Mouse (Mus musculus) gastrocnemius, adult 18-20 months (tissue): ENCODE results near the gene Cldn9. TPM values are rescaled to one million over a fixed set of nuclear protein-coding genes. Genes with fewer than 3 reads are reported as not detected.
A peak's percentile ranks its signal among the peaks of the same experiment; 100 is the strongest.

Experiments
- DNase-seq: peaks from one replicate; pipeline ENCODE4 v3.0.0; 2021; ENCODE audit warnings: low spot score
- total RNA-seq, 2 experiments: library from RNA; stranded (reverse); gene quantifications; 2 replicates each; pipeline ENCODE4 v1.2.3; 2021

The Cldn9 gene
- total RNA-seq, 2 experiments from 2014 or later, result 0.21 TPM; not detected in 1

DNA sequence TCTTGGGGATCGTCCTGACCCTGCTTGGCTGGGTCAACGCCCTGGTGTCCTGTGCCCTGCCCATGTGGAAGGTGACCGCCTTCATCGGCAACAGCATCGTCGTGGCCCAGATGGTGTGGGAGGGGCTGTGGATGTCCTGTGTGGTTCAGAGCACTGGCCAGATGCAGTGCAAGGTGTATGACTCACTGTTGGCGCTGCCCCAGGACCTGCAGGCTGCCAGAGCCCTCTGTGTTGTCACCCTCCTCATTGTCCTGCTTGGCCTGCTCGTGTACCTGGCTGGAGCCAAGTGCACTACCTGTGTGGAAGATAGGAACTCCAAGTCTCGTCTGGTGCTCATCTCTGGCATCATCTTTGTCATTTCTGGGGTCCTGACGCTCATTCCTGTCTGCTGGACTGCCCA lies 2.7 kb downstream of the Cldn9 start:
- no peak for DNase-seq

DNA sequence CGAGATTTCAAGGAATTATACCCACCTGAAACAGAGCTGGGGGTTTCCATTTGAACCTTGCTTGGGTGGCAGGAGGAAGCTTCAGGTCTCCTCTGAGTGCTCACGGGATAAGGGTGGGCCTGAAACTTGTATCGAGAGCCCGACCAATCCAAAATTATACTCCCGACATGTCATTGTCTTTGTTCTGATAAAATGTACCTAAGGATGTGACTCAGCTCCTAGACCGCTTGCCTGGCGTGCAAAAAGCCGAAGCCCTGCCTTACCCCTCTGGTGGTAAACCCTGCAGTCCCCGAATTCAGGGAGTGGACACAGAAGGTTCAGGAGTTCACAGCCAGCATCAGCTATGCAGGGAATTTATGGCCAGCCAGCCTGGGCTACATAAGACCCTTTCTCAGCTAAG lies 3.5 kb downstream of the Cldn9 start:
- no peak for DNase-seq

DNA sequence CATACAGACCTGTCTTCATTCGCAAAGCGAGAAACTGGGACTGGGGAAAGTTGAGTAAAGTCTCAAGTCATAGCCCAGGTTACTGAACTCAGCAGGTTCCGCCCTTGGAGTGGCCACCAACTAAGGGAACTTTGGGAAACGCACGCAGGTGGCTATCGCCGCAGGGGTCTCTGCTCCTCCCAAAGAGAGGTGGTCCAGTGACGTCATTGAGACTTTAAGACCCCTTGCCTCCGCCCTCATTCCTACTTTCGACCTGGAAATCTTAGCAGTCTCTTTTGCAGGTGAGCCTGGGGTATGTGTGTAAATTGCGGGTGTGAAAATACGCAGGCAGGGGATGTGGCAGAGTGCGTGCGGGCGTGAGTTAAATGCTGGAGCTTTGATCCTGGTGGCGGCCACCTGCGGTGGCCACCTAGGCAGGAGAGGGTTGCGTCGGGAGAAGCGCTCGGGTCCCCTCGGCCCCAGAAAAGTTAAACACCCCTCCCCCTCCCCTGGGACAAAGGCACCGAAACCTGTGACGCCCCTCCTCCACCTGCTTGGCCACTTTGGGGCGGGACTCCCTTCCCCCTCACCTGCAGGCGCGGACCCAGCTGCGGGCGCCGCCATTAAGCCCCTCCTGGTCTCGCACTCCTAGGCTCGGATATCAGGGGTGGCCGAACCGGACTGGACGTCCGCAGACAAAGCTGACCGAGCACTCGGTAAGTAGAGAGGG lies 4.5 kb downstream of the Cldn9 start, which contains the start of gene Cldn6:
Gene Cldn6 (plus strand): TSS at position 123 of the 709 bp plus-strand sequence.
- no peak for DNase-seq

DNA sequence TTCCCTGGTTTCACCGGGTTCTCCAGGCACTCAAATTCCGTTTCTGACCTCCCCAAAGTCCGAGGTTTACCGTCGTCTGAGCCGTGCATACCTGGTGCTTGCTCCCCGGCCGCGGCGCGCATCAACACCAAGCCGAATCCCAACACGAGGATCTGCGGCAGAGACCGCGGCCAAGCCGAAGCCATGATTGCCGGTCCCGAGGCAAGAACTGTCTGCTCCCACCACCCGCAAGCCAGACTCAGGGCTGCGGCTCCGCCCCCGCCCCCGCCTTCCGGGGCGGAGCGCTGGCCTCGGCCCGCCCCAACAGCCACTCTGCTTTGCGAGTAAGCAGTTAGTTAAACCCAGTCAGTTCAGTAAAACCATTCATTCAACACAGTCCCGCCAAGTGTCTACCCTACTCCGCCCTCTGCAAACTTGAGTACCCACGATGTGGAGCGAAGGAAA lies 6.6 kb downstream of the Cldn9 start, which contains the start of gene Tnfrsf12a:
Gene Tnfrsf12a (minus strand): TSS at position 233 of the 444 bp plus-strand sequence.
- DNase-seq, result peak; percentile 85

DNA sequence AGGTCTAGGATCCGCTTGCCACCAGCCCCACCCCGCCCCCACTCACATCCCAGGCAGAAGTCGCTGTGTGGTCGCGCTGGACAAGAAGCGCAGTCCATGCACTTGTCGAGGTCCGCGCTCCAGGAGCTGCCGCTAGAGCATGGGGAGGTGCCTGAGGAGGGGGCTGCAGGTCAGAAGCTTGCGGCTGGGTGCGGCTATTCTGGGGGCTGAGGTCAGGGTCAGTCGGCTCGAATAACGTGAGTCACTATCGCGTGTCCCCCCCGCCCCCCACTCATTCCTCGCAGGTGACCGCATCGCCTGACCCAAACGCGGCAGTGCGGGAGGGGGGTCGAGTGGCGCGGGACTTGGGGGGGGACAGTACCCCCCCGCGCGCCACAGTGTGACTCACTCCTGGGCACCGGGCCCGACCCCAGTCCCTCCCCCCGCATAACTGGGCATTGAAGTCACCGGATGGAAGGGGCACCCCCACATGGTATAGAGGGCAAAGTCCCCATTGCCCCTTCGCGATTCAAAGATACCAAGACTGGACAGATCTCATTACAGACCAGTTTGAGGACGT lies 7.3 kb downstream of the Cldn9 start:
- peak; percentile 59 for DNase-seq

DNA sequence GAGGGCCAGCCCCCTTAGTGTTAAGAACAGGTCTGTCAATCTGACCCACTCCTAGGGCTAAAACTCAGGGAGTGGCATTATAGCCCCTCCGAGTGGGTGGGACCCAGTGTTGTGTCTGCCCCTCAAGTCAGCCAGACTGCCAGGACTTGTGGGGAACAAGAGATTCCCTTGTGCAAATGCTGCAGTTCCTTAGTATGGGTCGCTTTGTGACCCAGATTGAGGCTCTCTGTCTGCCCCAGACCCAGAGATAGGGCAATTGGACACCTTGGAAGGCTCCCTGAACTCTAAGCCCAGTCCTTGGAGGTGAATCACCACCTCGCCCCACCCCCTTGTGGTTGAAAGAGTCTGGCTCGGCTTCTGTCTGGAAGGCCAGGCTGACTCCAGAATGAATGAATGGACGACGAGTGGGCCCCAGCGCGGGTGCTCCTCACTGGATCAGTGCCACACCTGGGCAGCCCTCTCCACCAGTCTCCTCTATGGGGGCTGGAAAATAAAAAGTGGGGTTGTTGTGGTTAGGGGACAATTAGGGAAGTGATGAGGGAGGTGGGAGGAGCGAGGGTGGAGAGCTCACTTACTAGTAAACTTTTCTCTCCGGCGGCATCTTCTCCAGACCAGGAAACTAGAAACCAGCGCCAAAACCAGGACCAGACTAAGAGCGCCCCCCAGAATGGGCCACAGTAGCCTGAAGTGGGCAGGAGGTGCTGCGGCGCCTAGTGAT lies 8.1 kb downstream of the Cldn9 start:
- DNase-seq, result peak; percentile 76

DNA sequence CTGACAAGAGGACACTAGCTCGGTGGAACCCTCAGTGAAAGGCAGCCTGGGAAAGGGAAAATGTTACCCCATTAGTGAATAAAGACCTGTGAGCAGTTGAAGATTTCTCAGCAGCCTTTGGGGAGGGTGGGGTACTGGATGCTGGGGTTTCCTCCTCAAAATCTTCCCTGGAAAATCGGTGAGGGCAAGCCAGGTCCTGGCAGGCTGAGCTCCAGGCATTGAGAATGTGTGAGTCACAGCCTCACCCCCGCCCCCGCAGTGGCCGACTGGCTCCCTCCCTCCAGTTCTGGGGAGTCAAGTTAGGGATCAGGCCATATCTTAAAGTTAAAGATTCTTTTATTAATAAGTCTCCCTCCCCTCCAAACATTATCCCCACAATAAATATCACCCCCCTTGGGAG lies 8.7 kb downstream of the Cldn9 start:
- DNase-seq, result peak; percentile 63

DNA sequence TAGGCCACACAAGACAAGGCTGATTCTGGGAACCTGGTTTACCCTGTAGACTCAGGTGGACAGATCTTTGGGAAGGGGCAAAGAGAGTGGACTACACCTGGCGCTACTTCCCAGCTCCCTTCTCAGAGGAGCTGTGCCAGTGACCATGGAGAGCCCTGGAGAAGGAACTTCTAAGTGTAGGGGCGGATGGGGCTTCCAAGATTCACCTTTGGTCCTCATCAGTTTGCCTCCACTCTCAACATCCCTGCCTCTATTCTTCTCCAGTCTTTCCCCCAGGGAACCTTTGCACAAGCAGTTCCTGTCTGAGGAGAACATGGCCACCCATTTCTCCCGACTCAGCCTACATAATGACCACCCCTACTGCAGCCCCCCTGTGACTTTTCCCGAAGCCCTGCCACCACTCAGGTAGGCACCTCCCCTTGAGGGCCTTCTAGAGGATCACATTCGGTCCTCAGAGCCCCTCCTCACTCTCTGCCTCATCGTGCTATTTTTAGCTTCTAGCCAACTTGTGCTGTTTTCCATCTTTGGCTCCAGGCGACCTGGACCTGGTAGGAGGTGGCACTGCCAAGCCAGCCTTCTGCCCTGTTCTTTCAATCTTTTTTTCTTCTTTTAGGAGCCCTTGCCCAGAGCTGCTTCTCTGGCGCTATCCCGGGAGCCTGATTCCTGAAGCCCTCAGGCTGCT lies 9.4 kb downstream of the Cldn9 start:
- peak; percentile 32 for DNase-seq

DNA sequence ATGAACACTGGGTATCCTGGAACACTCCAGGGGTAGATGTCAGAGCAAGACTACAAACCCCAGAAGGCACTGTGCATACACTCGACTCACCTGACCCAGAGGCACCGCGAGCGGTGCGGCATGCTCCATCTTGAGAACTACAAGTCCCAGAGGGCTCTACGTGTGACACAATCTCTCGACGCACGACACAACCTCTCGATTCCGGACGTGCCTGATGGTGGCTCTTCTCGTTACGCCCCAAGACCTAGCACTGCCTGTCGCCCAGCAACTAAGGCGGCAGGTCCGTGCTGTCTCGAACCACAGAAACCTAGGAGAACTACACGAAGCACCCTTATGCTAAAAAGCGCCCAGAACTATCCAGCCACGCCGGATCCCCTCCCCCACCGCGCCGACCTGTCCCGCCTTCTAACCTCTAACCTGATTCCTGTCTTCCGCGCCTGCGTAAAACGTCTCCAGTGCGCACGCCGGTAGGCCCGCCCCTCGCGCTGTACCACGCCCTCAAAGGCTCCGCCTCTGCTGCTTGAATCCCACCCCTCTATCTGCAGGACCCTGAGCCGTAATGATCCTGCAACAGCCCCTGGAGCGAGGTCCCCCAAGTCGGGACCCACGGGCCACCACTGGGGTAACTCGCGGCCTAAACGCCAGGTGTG lies 10.3 kb downstream of the Cldn9 start, which contains the start of the genes Hcfc1r1 and Thoc6:
Gene Hcfc1r1 (plus strand): TSS at position 173 of the 650 bp plus-strand sequence.
Gene Thoc6 (minus strand): TSS at position 459 of the 650 bp plus-strand sequence.
- DNase-seq, result peak; percentile 93

DNA sequence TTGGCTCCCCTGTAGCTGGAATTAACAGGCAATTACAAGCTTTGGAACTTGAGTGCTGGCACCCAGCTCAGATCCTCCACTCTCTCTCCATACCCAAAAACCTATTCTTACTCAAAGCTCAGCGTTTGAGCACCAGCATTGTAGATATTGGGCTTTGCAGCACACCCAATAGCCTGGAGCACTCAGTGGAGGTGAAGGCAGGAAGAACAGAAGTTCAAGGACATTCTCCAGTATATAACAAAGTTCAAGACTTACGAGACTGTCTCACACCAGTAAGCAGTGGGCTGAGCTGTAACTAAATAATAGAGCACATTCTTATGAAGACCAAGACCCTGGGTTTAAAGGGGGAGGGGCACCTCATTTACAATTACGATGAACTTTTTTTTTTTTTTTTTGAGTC lies 11.1 kb downstream of the Cldn9 start:
- no peak for DNase-seq

DNA sequence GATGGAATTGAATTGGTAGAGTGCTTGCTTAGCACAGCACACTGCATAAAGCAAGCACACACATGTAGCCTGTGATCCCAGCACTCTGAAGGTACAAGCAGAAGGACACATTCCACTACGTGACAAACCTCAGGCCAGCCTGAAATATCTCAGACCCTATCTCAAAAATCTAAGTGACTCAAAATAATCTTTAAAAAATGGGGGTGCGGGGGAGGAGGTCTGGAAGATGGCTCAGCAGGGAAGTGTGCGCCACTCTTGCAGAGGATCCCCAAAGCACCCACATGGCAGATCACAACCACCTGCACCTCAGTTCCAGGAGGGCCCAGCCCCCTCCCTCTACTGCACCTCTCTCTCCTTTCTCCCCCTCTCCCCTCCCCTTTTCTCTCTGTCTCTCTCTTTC lies 12.3 kb downstream of the Cldn9 start:
- no peak for DNase-seq

DNA sequence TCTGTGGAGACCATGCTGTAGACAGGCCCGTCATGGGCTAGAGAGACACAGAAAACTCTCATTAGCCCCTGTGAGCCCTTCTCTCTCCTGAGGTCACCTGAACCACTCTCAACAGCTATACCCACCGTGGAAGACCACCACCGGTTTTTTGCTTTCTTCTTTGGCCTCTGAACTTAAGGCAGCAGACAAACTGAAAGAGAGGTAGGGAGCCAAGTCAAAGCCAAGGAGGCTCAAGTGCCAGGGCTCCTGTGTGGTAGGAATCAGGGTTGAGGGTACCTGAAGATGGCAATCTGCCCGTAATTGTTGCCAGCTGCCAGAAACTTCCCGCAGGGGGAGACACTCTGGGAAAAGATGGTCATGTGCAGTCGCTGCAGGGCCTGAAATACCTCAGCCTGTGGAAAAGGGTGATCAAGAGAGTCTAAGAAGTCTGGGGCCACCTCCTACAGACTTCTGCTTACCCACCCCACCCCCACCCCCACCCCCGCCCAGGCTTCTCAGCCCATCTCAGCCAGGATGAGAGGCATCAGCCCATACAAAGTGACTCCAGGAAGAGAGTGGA lies 13.2 kb downstream of the Cldn9 start:
- peak; percentile 0 for DNase-seq

DNA sequence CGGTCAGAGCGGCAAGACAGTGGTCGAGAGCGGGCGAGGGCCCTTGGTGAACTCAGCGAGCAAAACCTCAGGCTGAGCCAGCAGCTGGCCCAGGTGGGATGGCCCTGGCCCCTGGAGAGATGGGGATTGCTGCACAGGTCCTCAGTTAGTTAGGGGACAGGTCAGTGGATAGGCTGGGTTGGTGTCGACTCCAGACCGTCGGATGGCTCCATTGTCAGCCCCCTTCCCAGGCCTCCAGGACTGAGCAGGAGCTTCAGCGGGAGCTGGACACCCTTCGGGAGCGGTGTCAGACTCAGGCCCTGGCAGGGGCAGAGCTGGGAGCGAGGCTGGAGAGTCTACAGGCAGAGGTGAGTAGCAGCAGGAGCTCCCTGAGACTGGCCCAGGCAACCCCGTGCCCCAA lies 18.3 kb downstream of the Cldn9 start:
- DNase-seq, result no peak

DNA sequence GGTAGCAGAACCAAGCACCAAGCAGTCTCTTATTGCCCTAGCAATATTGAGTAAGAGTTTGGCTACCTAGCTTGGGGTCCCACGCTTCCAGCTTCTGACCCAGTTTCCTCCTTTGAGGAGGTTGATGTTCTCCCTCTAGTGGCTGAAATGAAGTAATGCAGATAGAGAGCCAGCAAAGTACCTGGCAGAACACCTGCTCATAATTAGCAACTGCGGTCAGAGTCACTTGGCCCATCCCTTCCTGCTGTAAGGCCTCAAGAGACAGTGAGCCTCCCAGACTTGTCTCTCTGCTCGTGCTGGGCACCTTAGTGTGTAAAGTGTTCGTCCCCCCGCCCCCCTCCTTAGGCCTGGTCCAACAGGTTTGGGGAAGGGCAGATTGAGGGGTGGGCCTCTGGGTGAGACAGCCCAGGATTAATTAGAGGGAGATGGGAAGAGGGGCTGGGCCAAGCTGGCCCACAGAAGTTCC lies 19.2 kb downstream of the Cldn9 start:
- DNase-seq, result no peak

DNA sequence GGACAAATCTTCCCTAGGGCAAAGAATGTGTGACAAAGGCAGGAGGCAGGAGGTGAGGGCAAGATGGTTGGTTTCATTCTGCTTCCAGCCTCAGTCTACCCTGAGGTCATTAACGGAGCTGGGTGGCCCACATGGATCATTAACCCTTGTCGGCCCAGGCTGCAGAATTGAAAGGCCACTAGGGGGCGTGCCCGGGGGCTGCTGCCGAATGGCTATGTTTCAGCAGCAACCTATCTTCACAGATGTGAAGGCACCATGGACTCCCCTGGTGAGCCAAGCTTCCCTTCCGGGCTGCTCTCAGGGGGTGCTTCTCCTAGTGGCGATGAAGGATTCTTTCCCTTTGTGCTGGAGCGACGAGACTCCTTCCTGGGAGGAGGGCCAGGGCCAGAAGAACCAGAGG lies 22.3 kb downstream of the Cldn9 start:
- DNase-seq, result no peak

DNA sequence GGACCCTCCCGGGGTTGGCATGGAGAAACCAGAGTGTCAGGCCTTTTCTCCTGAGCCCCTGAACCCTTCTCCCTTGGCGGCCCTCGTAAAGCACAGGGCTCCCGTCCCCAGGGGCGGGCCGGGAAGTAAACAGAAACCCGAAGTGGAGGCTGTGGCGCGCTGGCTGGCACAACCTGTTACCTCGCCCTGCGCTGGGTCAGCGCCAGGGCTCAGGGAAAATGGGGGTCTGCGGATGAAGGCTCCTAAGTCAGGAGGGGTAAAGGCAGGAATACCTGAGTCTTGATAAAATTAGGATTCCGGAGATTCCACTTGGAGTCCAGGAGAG lies 23.0 kb downstream of the Cldn9 start:
- no peak for DNase-seq

DNA sequence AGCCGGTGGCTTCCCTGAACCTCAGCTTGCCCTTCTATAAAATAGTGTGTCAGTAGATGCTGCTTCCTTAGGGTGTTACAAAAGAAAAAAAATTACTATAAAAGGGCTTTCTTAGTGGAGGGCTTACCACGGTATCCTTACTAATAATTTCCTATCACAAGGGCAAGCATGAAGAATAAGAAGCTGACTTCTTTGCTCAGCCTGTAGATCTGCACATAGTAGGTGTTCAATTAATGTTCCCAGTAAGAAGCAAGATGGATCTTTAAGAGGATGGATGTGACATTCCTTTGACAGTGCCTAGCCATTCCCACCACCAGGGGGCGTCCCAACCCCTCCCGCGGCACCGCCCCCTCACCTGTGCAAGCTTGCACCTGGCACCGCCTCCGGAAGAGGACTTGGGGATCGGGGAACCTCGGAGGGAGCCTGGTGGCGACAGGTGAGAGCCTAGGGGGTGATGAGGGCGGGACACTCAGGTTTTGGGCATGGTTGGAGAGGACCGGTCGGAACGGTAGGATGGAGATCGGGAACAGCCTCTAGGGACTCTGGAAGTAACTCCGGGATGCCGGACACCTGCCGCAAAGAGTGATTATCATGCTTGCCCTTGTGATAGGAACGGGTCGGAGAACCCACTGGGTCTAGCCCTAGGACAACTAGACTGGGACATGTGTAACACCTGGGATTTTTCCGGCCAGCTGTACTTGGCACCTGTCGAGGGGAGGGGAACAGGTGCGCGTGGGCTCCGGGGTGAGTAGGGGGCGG lies 23.5 kb downstream of the Cldn9 start, which contains the start of gene Bicdl2:
Gene Bicdl2 (plus strand): TSS at position 390 of the 759 bp plus-strand sequence.
- peak; percentile 28 for DNase-seq

DNA sequence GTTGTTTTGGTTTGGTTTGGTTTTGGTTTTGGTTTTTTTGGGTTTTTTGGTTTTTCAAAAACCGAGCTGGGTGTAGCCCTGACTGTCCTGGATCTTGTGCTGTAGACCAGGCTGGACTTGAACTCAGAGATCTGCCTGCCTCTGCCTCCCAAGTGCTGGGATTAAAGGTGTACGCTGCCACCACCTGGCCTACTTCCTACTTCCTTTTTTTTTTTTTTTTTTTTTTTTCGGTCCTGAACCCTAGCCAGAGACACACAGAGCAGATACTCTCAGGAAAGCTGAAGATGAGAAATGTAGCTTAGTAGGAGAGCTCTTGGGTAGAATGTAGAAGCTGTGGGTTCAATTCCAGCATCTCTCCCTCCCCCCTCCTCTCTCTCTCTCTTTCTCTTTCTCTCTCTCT lies 25.4 kb downstream of the Cldn9 start:
- DNase-seq, result no peak

DNA sequence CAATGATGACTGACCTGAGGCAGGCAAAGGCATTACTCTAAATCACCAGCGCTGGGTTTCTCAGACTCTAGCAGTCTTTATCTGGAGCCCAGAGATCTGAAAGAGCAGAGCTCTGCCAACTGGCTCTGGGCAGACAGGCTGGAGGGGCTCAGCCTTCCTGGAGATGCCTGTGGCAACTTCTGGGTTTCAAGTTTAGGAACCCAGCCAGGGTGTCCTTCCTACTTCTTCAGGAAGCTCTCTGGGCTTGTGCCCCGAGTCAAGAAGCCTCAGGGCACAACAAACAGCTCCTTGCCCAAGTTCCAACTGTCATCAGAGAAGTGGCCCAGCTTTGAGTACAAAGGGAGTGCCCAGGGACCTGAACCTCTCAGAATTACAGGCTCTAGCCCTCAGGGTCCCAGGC lies 29.4 kb downstream of the Cldn9 start:
- no peak for DNase-seq

DNA sequence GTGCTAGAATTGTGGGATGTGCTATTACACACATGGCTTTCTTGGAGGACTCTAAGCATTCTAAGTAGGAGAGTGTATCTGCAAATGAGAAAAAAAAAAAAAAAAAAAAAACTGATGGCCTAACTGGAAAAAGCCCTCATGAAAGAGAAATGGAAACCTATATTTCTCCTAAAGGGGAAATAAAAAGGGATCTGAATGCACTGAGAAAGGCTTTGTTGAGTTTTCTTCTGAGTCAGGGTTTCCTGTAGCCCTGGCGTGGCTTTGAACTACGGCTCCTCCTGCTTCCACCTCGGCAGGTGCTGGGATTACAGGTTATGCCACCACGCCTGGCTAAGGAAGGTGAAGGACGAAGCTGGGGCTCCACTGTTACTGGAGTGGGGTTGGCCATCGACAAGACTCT lies 29.8 kb downstream of the Cldn9 start:
- no peak for DNase-seq
